Mouse (Mus musculus) kidney, postnatal 10 days (tissue): ENCODE measurements around the gene Serpina3a.

Experiments
- DNase-seq: peaks from one replicate; pipeline ENCODE4 v3.0.0; 2021; ENCODE audit warnings: mixed read lengths

The Serpina3a gene

GRCm38 (mm10) chr12:104145571-104145970 lies 33.0 kb downstream of the Serpina3a start:
- DNase-seq, result no peak

- no peak for DNase-seq
Observed at GRCm38 (mm10) chr12:104151989-104152388, 39.5 kb downstream of the Serpina3a start.

- DNase-seq, result no peak
Observed at GRCm38 (mm10) chr12:104153041-104153645, 40.6 kb downstream of the Serpina3a start.

- no peak for DNase-seq
Observed at GRCm38 (mm10) chr12:104153656-104154055, 41.1 kb downstream of the Serpina3a start, which contains the start of gene Serpina3c. Gene Serpina3c (minus strand): TSS chr12:104153870.
